Mouse (Mus musculus) erythroblast, embryonic 14.5 days (primary cell): ENCODE data around the gene Mpc1. TPM values are rescaled to one million over a fixed set of nuclear protein-coding genes. Genes with fewer than 3 reads are reported as not detected.
"Not testable (repeated sequence)": the region's sequence is repeated elsewhere in the genome, so short reads cannot be mapped to it uniquely, and the experiment has no call there.

Experiments
- H3K27me3 ChIP-seq: 2 replicates; pipeline ENCODE4 v1.6.1; 2012; ENCODE audit warnings: inconsistent platforms; ENCODE audit not compliant: control insufficient read depth
- H3K36me3 ChIP-seq: 2 replicates; pipeline ENCODE4 v1.6.1; 2012; ENCODE audit warnings: mild to moderate bottlenecking, inconsistent platforms; ENCODE audit not compliant: control insufficient read depth
- H3K4me1 ChIP-seq: 2 replicates; pipeline ENCODE4 v1.6.1; 2012; ENCODE audit warnings: inconsistent platforms; ENCODE audit not compliant: control insufficient read depth
- H3K4me3 ChIP-seq: replicated peaks from 2 replicates; pipeline ENCODE3; 2012; ENCODE audit warnings: moderate library complexity, mild to moderate bottlenecking, inconsistent platforms
- H3K9me3 ChIP-seq: 2 replicates; pipeline ENCODE4 v1.6.1; 2012; ENCODE audit warnings: low read length, inconsistent platforms, mixed read lengths; ENCODE audit not compliant: control insufficient read depth
- GATA1 ChIP-seq: IDR thresholded peaks from 2 replicates; pipeline ENCODE4 v1.6.1; 2012; ENCODE audit warnings: low read length, inconsistent platforms, mixed read lengths
- TAL1 ChIP-seq: IDR thresholded peaks from 3 replicates; pipeline ENCODE4 v1.6.1; 2012; ENCODE audit warnings: low read length, inconsistent platforms, mixed read lengths
- polyA plus RNA-seq: library from polyadenylated mRNA; stranded (reverse); fragments of >175 nt; gene quantifications from 2 replicates; pipeline ENCODE4 v1.2.3, GENCODE M21; 2012

The Mpc1 gene
- polyA plus RNA-seq, 1 experiment: 1.7 TPM

GRCm38 (mm10) chr17:8244124-8244523 lies 38.6 kb upstream of the Mpc1 start:
- H3K4me1 ChIP-seq: no peaks in the 10 kb centered on the region
- no peak overlapping the region for H3K4me3 ChIP-seq
- no peaks in the 10 kb centered on the region for H3K36me3 ChIP-seq
- no peak for TF ChIP-seq GATA1
- TF ChIP-seq TAL1: no peak
- no peaks in the 10 kb centered on the region for H3K27me3 ChIP-seq
- no peaks in the 10 kb centered on the region for H3K9me3 ChIP-seq

- no peaks in the 10 kb centered on the region for H3K9me3 ChIP-seq
- no peaks in the 10 kb centered on the region for H3K27me3 ChIP-seq
- no peaks in the 10 kb centered on the region for H3K36me3 ChIP-seq
- H3K4me3 ChIP-seq: no peak overlapping the region
- TF ChIP-seq GATA1: no peak
- no peak for TF ChIP-seq TAL1
- no peaks in the 10 kb centered on the region for H3K4me1 ChIP-seq
Observed at GRCm38 (mm10) chr17:8246102-8246754, 36.5 kb upstream of the Mpc1 start.

- no peaks in the 10 kb centered on the region for H3K9me3 ChIP-seq
- no peaks in the 10 kb centered on the region for H3K4me1 ChIP-seq
- TF ChIP-seq GATA1 (no peak), TAL1 (no peak)
- no peaks in the 10 kb centered on the region for H3K36me3 ChIP-seq
- no peaks in the 10 kb centered on the region for H3K27me3 ChIP-seq
- H3K4me3 ChIP-seq: no peak overlapping the region
Observed at GRCm38 (mm10) chr17:8251704-8252103, 31.0 kb upstream of the Mpc1 start.

- no peak overlapping the region for H3K4me3 ChIP-seq
- TF ChIP-seq GATA1 (no peak), TAL1 (no peak)
Observed at GRCm38 (mm10) chr17:8254268-8254667, 28.4 kb upstream of the Mpc1 start.

GRCm38 (mm10) chr17:8254914-8255313 lies 27.8 kb upstream of the Mpc1 start:
- Histone ChIP-seq H3K4me3 (no peak overlapping the region), H3K36me3 (no peaks in the 10 kb centered on the region), H3K4me1 (no peaks in the 10 kb centered on the region), H3K27me3 (no peaks in the 10 kb centered on the region), H3K9me3 (no peaks in the 10 kb centered on the region)
- TF ChIP-seq TAL1 (no peak), GATA1 (no peak)

More at GRCm38 (mm10) chr17:8254268-8254667, 28.4 kb upstream of the Mpc1 start:
- Histone ChIP-seq H3K27me3 (no peaks in the 10 kb centered on the region), H3K36me3 (no peaks in the 10 kb centered on the region), H3K4me1 (no peaks in the 10 kb centered on the region), H3K9me3 (no peaks in the 10 kb centered on the region)

GRCm38 (mm10) chr17:8255583-8255982 lies 27.1 kb upstream of the Mpc1 start:
- Histone ChIP-seq H3K9me3 (no peaks in the 10 kb centered on the region), H3K4me1 (no peaks in the 10 kb centered on the region), H3K4me3 (no peak overlapping the region), H3K27me3 (no peaks in the 10 kb centered on the region), H3K36me3 (no peaks in the 10 kb centered on the region)
- TF ChIP-seq GATA1 (no peak), TAL1 (no peak)

- H3K36me3 ChIP-seq: no peaks in the 10 kb centered on the region
- H3K27me3 ChIP-seq: peaks cover 2% of the 10 kb centered on the region; the same call in 1 of the 2 replicates
- no peaks in the 10 kb centered on the region for H3K4me1 ChIP-seq
- no peaks in the 10 kb centered on the region for H3K9me3 ChIP-seq
- H3K4me3 ChIP-seq: no peak overlapping the region
- TF ChIP-seq TAL1 (no peak), GATA1 (no peak)
Observed at GRCm38 (mm10) chr17:8256982-8257381, 25.7 kb upstream of the Mpc1 start.

- not testable (repeated sequence) for H3K4me1 ChIP-seq
Observed at GRCm38 (mm10) chr17:8264638-8265037, 18.1 kb upstream of the Mpc1 start.

GRCm38 (mm10) chr17:8272054-8272749 lies 10.5 kb upstream of the Mpc1 start:
- TF ChIP-seq TAL1: no peak
- TF ChIP-seq GATA1: no peak
- Histone ChIP-seq H3K9me3 (no peaks in the 10 kb centered on the region), H3K4me1 (no peaks in the 10 kb centered on the region; the same call in 1 of the 2 replicates), H3K4me3 (no peak overlapping the region), H3K36me3 (no peaks in the 10 kb centered on the region), H3K27me3 (0 out of 2 replicates have a peak, but pooled peaks cover 3% of the 10 kb centered on the region)

More at GRCm38 (mm10) chr17:8264638-8265037, 18.1 kb upstream of the Mpc1 start:
- not testable (repeated sequence) for H3K27me3 ChIP-seq, H3K9me3 ChIP-seq, H3K36me3 ChIP-seq, H3K4me3 ChIP-seq
